Mouse (Mus musculus) kidney, postnatal 25 days (tissue): Measurements from ENCODE around the gene Map1b.

Experiments used
- DNase-seq, 2 experiments: peaks; one replicate each; pipeline ENCODE4 v3.0.0; 2021; ENCODE audit warnings: mixed read lengths in 2 of 2

The Map1b gene

GRCm38 (mm10) chr13:99527936-99528335, 11.6 kb upstream of the Map1b start:
- DNase-seq, result no peak

- no peak for DNase-seq
These were observed 9.2 kb upstream of the Map1b start for GRCm38 (mm10) chr13:99525491-99525890.

- DNase-seq, result no peak
These were observed 1.5 kb upstream of the Map1b start for GRCm38 (mm10) chr13:99517836-99518235.

- no peak for DNase-seq
These were observed 448 bp downstream of the Map1b start for GRCm38 (mm10) chr13:99515736-99516447.

GRCm38 (mm10) chr13:99514917-99515591, 1.3 kb downstream of the Map1b start:
- peak; percentile 68 to 81 for DNase-seq

- DNase-seq, result no peak
These were observed 2.4 kb downstream of the Map1b start for GRCm38 (mm10) chr13:99513990-99514389.

GRCm38 (mm10) chr13:99513138-99513537, 3.2 kb downstream of the Map1b start:
- peak; percentile 52 to 63 for DNase-seq

- DNase-seq, result no peak
These were observed 6.4 kb downstream of the Map1b start for GRCm38 (mm10) chr13:99509896-99510295.

GRCm38 (mm10) chr13:99506580-99506962, 9.8 kb downstream of the Map1b start:
- DNase-seq, result no peak

- DNase-seq, result no peak
These were observed 10.3 kb downstream of the Map1b start for GRCm38 (mm10) chr13:99505826-99506579.

GRCm38 (mm10) chr13:99503370-99503979, 12.9 kb downstream of the Map1b start:
- no peak for DNase-seq

GRCm38 (mm10) chr13:99502911-99503310, 13.4 kb downstream of the Map1b start:
- no peak for DNase-seq

GRCm38 (mm10) chr13:99502126-99502744, 14.1 kb downstream of the Map1b start:
- DNase-seq, result no peak

- no peak for DNase-seq
These were observed 14.9 kb downstream of the Map1b start for GRCm38 (mm10) chr13:99501393-99501792.

- DNase-seq, result no peak
These were observed 15.7 kb downstream of the Map1b start for GRCm38 (mm10) chr13:99500609-99501008.

- no peak for DNase-seq
These were observed 16.6 kb downstream of the Map1b start for GRCm38 (mm10) chr13:99499764-99500163.

- DNase-seq, result no peak
These were observed 20.2 kb downstream of the Map1b start for GRCm38 (mm10) chr13:99496106-99496505.

GRCm38 (mm10) chr13:99494416-99494815, 21.9 kb downstream of the Map1b start:
- DNase-seq, result no peak

GRCm38 (mm10) chr13:99493304-99493904, 22.9 kb downstream of the Map1b start:
- no peak for DNase-seq

GRCm38 (mm10) chr13:99492619-99493303, 23.6 kb downstream of the Map1b start:
- DNase-seq, result no peak

- no peak for DNase-seq
These were observed 26.3 kb downstream of the Map1b start for GRCm38 (mm10) chr13:99489998-99490397.

- no peak for DNase-seq
These were observed 27.2 kb downstream of the Map1b start for GRCm38 (mm10) chr13:99489175-99489574.
